Mouse (Mus musculus): ENCODE measurements at regions not wholly inside any gene's neighbourhood (a gene's known extent, or its start where the extent isn't known, plus 50 kb on each side); places are given as distances from the start of the nearest gene placed in this dataset.

GRCm38 (mm10) chr10:126664408-126665083 is 236.6 kb downstream of the Atp23 start:
- H3K9me3 ChIP-seq, result no peaks in the 10 kb centered on the region
- WGBS, result 73% methylated on average over 13 of the region's 13 CpGs
- no peak overlapping the region for H3K27ac ChIP-seq
- no peak overlapping the region for H3K9ac ChIP-seq
- no peaks in the 10 kb centered on the region for H3K4me1 ChIP-seq
- no peaks in the 10 kb centered on the region for H3K36me3 ChIP-seq
- no peak overlapping the region for H3K4me3 ChIP-seq
- ATAC-seq (ENCODE audit: insufficient number of reproducible peaks, insufficient read depth, low FRiP score, low TSS enrichment), result no peak
- H3K27me3 ChIP-seq, result no peaks in the 10 kb centered on the region
- no peak overlapping the region for H3K4me2 ChIP-seq (replicated peaks)

GRCm38 (mm10) chr10:126663461-126664013 is 237.6 kb downstream of the Atp23 start:
- Histone ChIP-seq H3K4me1 (no peaks in the 10 kb centered on the region), H3K9ac (no peak overlapping the region), H3K4me2 (replicated peaks) (no peak overlapping the region), H3K27me3 (no peaks in the 10 kb centered on the region), H3K27ac (no peak overlapping the region), H3K36me3 (no peaks in the 10 kb centered on the region), H3K4me3 (no peak overlapping the region), H3K9me3 (no peaks in the 10 kb centered on the region)
- 78% methylated on average over 15 of the region's 15 CpGs for WGBS
- no peak for ATAC-seq (ENCODE audit: insufficient number of reproducible peaks, insufficient read depth, low FRiP score, low TSS enrichment)

GRCm38 (mm10) chr10:126662765-126663164 is 238.4 kb downstream of the Atp23 start:
- WGBS, result 87% methylated on average over 6 of the region's 6 CpGs
- Histone ChIP-seq H3K27me3 (no peaks in the 10 kb centered on the region), H3K4me1 (no peaks in the 10 kb centered on the region), H3K4me2 (replicated peaks) (no peak overlapping the region), H3K9me3 (no peaks in the 10 kb centered on the region), H3K27ac (no peak overlapping the region), H3K4me3 (no peak overlapping the region), H3K9ac (no peak overlapping the region), H3K36me3 (no peaks in the 10 kb centered on the region)
- ATAC-seq (ENCODE audit: insufficient number of reproducible peaks, insufficient read depth, low FRiP score, low TSS enrichment), result no peak

GRCm38 (mm10) chr10:126661095-126661615 is 240.0 kb downstream of the Atp23 start:
- ATAC-seq (ENCODE audit: insufficient number of reproducible peaks, insufficient read depth, low FRiP score, low TSS enrichment), result no peak
- H3K4me3 ChIP-seq, result no peak overlapping the region

GRCm38 (mm10) chr10:126660024-126660423 is 241.1 kb downstream of the Atp23 start:
- no peak overlapping the region for H3K27ac ChIP-seq
- H3K9ac ChIP-seq, result no peak overlapping the region
- no peak overlapping the region for H3K4me2 ChIP-seq (replicated peaks)
- H3K4me1 ChIP-seq, result no peaks in the 10 kb centered on the region
- WGBS, result 78% methylated on average over 9 of the region's 9 CpGs
- H3K36me3 ChIP-seq, result no peaks in the 10 kb centered on the region
- no peaks in the 10 kb centered on the region for H3K27me3 ChIP-seq
- H3K4me3 ChIP-seq, result no peak overlapping the region
- H3K9me3 ChIP-seq, result no peaks in the 10 kb centered on the region
- ATAC-seq (ENCODE audit: insufficient number of reproducible peaks, insufficient read depth, low FRiP score, low TSS enrichment), result no peak

More at GRCm38 (mm10) chr10:126661095-126661615, 240.0 kb downstream of the Atp23 start:
- no peak overlapping the region for H3K4me2 ChIP-seq (replicated peaks)
- no peaks in the 10 kb centered on the region for H3K4me1 ChIP-seq
- no peak overlapping the region for H3K27ac ChIP-seq
- no peaks in the 10 kb centered on the region for H3K9me3 ChIP-seq
- 62% methylated on average over 5 of the region's 5 CpGs for WGBS
- H3K36me3 ChIP-seq, result no peaks in the 10 kb centered on the region
- H3K9ac ChIP-seq, result no peak overlapping the region
- H3K27me3 ChIP-seq, result no peaks in the 10 kb centered on the region

GRCm38 (mm10) chr10:126652693-126653092 is 248.5 kb downstream of the Atp23 start:
- ATAC-seq (ENCODE audit: insufficient number of reproducible peaks, insufficient read depth, low FRiP score, low TSS enrichment), result no peak
- no peak overlapping the region for H3K9ac ChIP-seq
- no peaks in the 10 kb centered on the region for H3K27me3 ChIP-seq
- H3K27ac ChIP-seq, result no peak overlapping the region
- no peak overlapping the region for H3K4me2 ChIP-seq (replicated peaks)
- no peaks in the 10 kb centered on the region for H3K4me1 ChIP-seq
- WGBS, result 90% methylated on average over 3 of the region's 3 CpGs
- no peak overlapping the region for H3K4me3 ChIP-seq
- H3K36me3 ChIP-seq, result no peaks in the 10 kb centered on the region
- H3K9me3 ChIP-seq, result no peaks in the 10 kb centered on the region

- no peak overlapping the region for H3K27ac ChIP-seq
- no peaks in the 10 kb centered on the region for H3K27me3 ChIP-seq
- no peaks in the 10 kb centered on the region for H3K4me1 ChIP-seq
- WGBS, result 39% methylated on average over 4 of the region's 4 CpGs
- no peak overlapping the region for H3K4me3 ChIP-seq
- no peaks in the 10 kb centered on the region for H3K36me3 ChIP-seq
- no peaks in the 10 kb centered on the region for H3K9me3 ChIP-seq
- no peak for ATAC-seq (ENCODE audit: insufficient number of reproducible peaks, insufficient read depth, low FRiP score, low TSS enrichment)
- H3K4me2 ChIP-seq (replicated peaks), result no peak overlapping the region
- no peak overlapping the region for H3K9ac ChIP-seq
Observed at GRCm38 (mm10) chr10:126646587-126646986, 254.6 kb downstream of the Atp23 start.

- WGBS, result 24% methylated on average over 9 of the region's 9 CpGs
- H3K4me2 ChIP-seq (replicated peaks), result no peak overlapping the region
Observed at GRCm38 (mm10) chr10:126641792-126642289, 259.3 kb downstream of the Atp23 start.

GRCm38 (mm10) chr10:126634731-126635130 is 266.4 kb downstream of the Atp23 start:
- ATAC-seq (ENCODE audit: insufficient number of reproducible peaks, insufficient read depth, low FRiP score, low TSS enrichment), result no peak
- Histone ChIP-seq H3K9me3 (no peaks in the 10 kb centered on the region), H3K4me2 (replicated peaks) (no peak overlapping the region), H3K4me3 (no peak overlapping the region), H3K9ac (no peak overlapping the region), H3K4me1 (0 out of 2 replicates have a peak, but pooled peaks cover 4% of the 10 kb centered on the region), H3K36me3 (no peaks in the 10 kb centered on the region), H3K27ac (no peak overlapping the region), H3K27me3 (no peaks in the 10 kb centered on the region)
- 46% methylated on average over 13 of the region's 13 CpGs for WGBS

More at GRCm38 (mm10) chr10:126641792-126642289, 259.3 kb downstream of the Atp23 start:
- no peaks in the 10 kb centered on the region for H3K27me3 ChIP-seq
- H3K4me3 ChIP-seq, result no peak overlapping the region
- no peaks in the 10 kb centered on the region for H3K4me1 ChIP-seq
- H3K9me3 ChIP-seq, result no peaks in the 10 kb centered on the region
- no peak overlapping the region for H3K9ac ChIP-seq
- no peak for ATAC-seq (ENCODE audit: insufficient number of reproducible peaks, insufficient read depth, low FRiP score, low TSS enrichment)
- no peaks in the 10 kb centered on the region for H3K36me3 ChIP-seq
- no peak overlapping the region for H3K27ac ChIP-seq

- no peaks in the 10 kb centered on the region for H3K27me3 ChIP-seq
- H3K4me3 ChIP-seq, result no peak overlapping the region
- ATAC-seq (ENCODE audit: insufficient number of reproducible peaks, insufficient read depth, low FRiP score, low TSS enrichment), result no peak
- no peak overlapping the region for H3K27ac ChIP-seq
- WGBS, result 44% methylated on average over 4 of the region's 4 CpGs
- H3K4me1 ChIP-seq, result no peaks in the 10 kb centered on the region
- no peaks in the 10 kb centered on the region for H3K9me3 ChIP-seq
- no peak overlapping the region for H3K9ac ChIP-seq
- no peaks in the 10 kb centered on the region for H3K36me3 ChIP-seq
- no peak overlapping the region for H3K4me2 ChIP-seq (replicated peaks)
Observed at GRCm38 (mm10) chr10:126628057-126628456, 273.1 kb downstream of the Atp23 start.

GRCm38 (mm10) chr10:126625466-126625865 is 275.7 kb downstream of the Atp23 start:
- Histone ChIP-seq H3K4me1 (no peaks in the 10 kb centered on the region), H3K9ac (no peak overlapping the region), H3K4me2 (replicated peaks) (no peak overlapping the region), H3K9me3 (no peaks in the 10 kb centered on the region), H3K4me3 (no peak overlapping the region), H3K27me3 (no peaks in the 10 kb centered on the region), H3K27ac (no peak overlapping the region), H3K36me3 (no peaks in the 10 kb centered on the region)
- WGBS, result 53% methylated on average over 7 of the region's 7 CpGs
- ATAC-seq (ENCODE audit: insufficient number of reproducible peaks, insufficient read depth, low FRiP score, low TSS enrichment), result no peak

- Histone ChIP-seq H3K9me3 (no peaks in the 10 kb centered on the region), H3K27ac (no peak overlapping the region), H3K4me1 (no peaks in the 10 kb centered on the region), H3K4me2 (replicated peaks) (no peak overlapping the region), H3K9ac (no peak overlapping the region), H3K4me3 (no peak overlapping the region), H3K27me3 (no peaks in the 10 kb centered on the region), H3K36me3 (no peaks in the 10 kb centered on the region)
- no peak for ATAC-seq (ENCODE audit: insufficient number of reproducible peaks, insufficient read depth, low FRiP score, low TSS enrichment)
- WGBS, result 65% methylated on average over 6 of the region's 6 CpGs
Observed at GRCm38 (mm10) chr10:126620802-126621201, 280.4 kb downstream of the Atp23 start.

All from embryonic facial prominence, embryonic 12.5 days (tissue).